Mouse (Mus musculus) MEL (cell line): ENCODE results near the gene Tmem161a. TPM values are rescaled to one million over a fixed set of nuclear protein-coding genes. Genes with fewer than 3 reads are reported as not detected.

Source experiments
- DNase-seq: peaks from one replicate; pipeline ENCODE4 v3.0.0; 2011; ENCODE audit warnings: low read depth, low spot score
- H3K27ac ChIP-seq: 2 replicates; pipeline ENCODE4 v1.5.1; 2012; ENCODE audit warnings: low read depth, mild to moderate bottlenecking, control low read depth, low read length, moderate library complexity; ENCODE audit not compliant: control insufficient read depth
- H3K27me3 ChIP-seq, 2 experiments: fragments of 150-350 bp in 1 of 2; sonication (generic) in 1 of 2; 2 replicates each; pipeline ENCODE4 v1.6.1; 2012; ENCODE audit warnings: low read length in 2 of 2, mild to moderate bottlenecking in 2 of 2, improper control_type of control experiment in 1 of 2, moderate library complexity in 1 of 2; ENCODE audit not compliant: insufficient read depth in 2 of 2, control insufficient read depth in 1 of 2
- H3K36me3 ChIP-seq, 2 experiments: 2 replicates each; pipeline ENCODE4 v1.6.1; 2012 to 2014; ENCODE audit warnings: low read length in 2 of 2, improper control_type of control experiment in 1 of 2, inconsistent platforms in 1 of 2, mild to moderate bottlenecking in 1 of 2; ENCODE audit not compliant: insufficient read depth in 2 of 2, control insufficient read depth in 1 of 2
- H3K4me1 ChIP-seq, 2 experiments: fragments of 150-350 bp in 1 of 2; sonication (generic) in 1 of 2; 2 replicates each; pipeline ENCODE4 v1.6.1; 2012; ENCODE audit warnings: low read length in 2 of 2, improper control_type of control experiment in 1 of 2, mild to moderate bottlenecking in 1 of 2; ENCODE audit not compliant: insufficient read depth in 2 of 2, control insufficient read depth in 1 of 2
- H3K4me3 ChIP-seq, 2 experiments: fragments of 150-350 bp in 1 of 2; sonication (generic) in 1 of 2; 2 replicates each; pipeline ENCODE4 v1.5.1; 2012; ENCODE audit warnings: low read depth in 2 of 2, low read length in 2 of 2, mild to moderate bottlenecking in 2 of 2, moderate library complexity in 2 of 2, control low read depth in 1 of 2, improper control_type of control experiment in 1 of 2; ENCODE audit not compliant: control insufficient read depth in 1 of 2, insufficient read depth in 1 of 2
- H3K79me2 ChIP-seq: 2 replicates; pipeline ENCODE4 v1.6.1; 2012; ENCODE audit warnings: mild to moderate bottlenecking, low read length, moderate library complexity; ENCODE audit not compliant: control insufficient read depth, poor library complexity, insufficient read depth
- H3K9ac ChIP-seq: 2 replicates; pipeline ENCODE4 v1.6.1; 2012; ENCODE audit warnings: low read depth, mild to moderate bottlenecking, control low read depth, low read length, moderate library complexity; ENCODE audit not compliant: control insufficient read depth, poor library complexity, severe bottlenecking
- H3K9me3 ChIP-seq: fragments of 150-350 bp; sonication (generic); replicated peaks from 2 replicates; pipeline ENCODE4 v1.6.1; 2012; ENCODE audit warnings: mild to moderate bottlenecking, low read length, improper control_type of control experiment, moderate library complexity; ENCODE audit not compliant: insufficient read depth
- CHD2 ChIP-seq: IDR thresholded peaks from 2 replicates; pipeline ENCODE4 v1.6.1; 2011; ENCODE audit warnings: low read length, improper control_type of control experiment
- E2F4 ChIP-seq: IDR thresholded peaks from 2 replicates; pipeline ENCODE4 v1.6.1; 2011; ENCODE audit warnings: low read depth, low read length, improper control_type of control experiment, borderline replicate concordance
- EP300 ChIP-seq, 2 experiments: IDR thresholded peaks; 2 replicates each; pipeline ENCODE4 v1.6.1; 2011; ENCODE audit warnings: improper control_type of control experiment in 2 of 2, low read length in 2 of 2, low read depth in 1 of 2, mild to moderate bottlenecking in 1 of 2
- ETS1 ChIP-seq: IDR thresholded peaks from 2 replicates; pipeline ENCODE4 v1.6.1; 2012; ENCODE audit warnings: low read depth, mild to moderate bottlenecking, inconsistent platforms, low read length, improper control_type of control experiment, moderate library complexity
- GATA1 ChIP-seq: IDR thresholded peaks from 2 replicates; pipeline ENCODE4 v1.6.1; 2011; ENCODE audit warnings: low read depth, low read length, improper control_type of control experiment
- MAFK ChIP-seq: IDR thresholded peaks from 2 replicates; pipeline ENCODE4 v1.6.1; 2011; ENCODE audit warnings: low read depth, mild to moderate bottlenecking, low read length, improper control_type of control experiment, borderline replicate concordance
- MAX ChIP-seq: IDR thresholded peaks from 2 replicates; pipeline ENCODE4 v1.6.1; 2011; ENCODE audit warnings: low read length, improper control_type of control experiment
- MAZ ChIP-seq: IDR thresholded peaks from 2 replicates; pipeline ENCODE4 v1.6.1; 2012; ENCODE audit warnings: low read depth, mild to moderate bottlenecking, inconsistent platforms, low read length, improper control_type of control experiment
- MXI1 ChIP-seq: IDR thresholded peaks from 2 replicates; pipeline ENCODE4 v1.6.1; 2011; ENCODE audit warnings: mild to moderate bottlenecking, low read depth, low read length, improper control_type of control experiment
- MYB ChIP-seq: IDR thresholded peaks from 2 replicates; pipeline ENCODE4 v1.6.1; 2011; ENCODE audit warnings: mild to moderate bottlenecking, low read depth, low read length, improper control_type of control experiment
- MYC ChIP-seq: IDR thresholded peaks from 2 replicates; pipeline ENCODE4 v1.6.1; 2011; ENCODE audit warnings: low read depth, mild to moderate bottlenecking, low read length, improper control_type of control experiment, moderate library complexity
- NELFE ChIP-seq: IDR thresholded peaks from 2 replicates; pipeline ENCODE4 v1.6.1; 2011; ENCODE audit warnings: low read depth, low read length, improper control_type of control experiment
- NRF1 ChIP-seq: IDR thresholded peaks from 2 replicates; pipeline ENCODE4 v1.6.1; 2014; ENCODE audit warnings: low read depth, mild to moderate bottlenecking, inconsistent platforms, low read length, improper control_type of control experiment, moderate library complexity; ENCODE audit not compliant: poor library complexity, insufficient read depth, severe bottlenecking
- POLR2A ChIP-seq, 2 experiments: IDR thresholded peaks; 2 replicates each; pipeline ENCODE4 v1.6.1; 2011 to 2012; ENCODE audit warnings: low read length in 2 of 2, mild to moderate bottlenecking in 2 of 2, control low read depth in 1 of 2, improper control_type of control experiment in 1 of 2, low read depth in 1 of 2, moderate library complexity in 1 of 2; ENCODE audit not compliant: control insufficient read depth in 1 of 2, insufficient read depth in 1 of 2, poor library complexity in 1 of 2
- POLR2AphosphoS2 ChIP-seq: IDR thresholded peaks from 2 replicates; pipeline ENCODE4 v1.6.1; 2011; ENCODE audit warnings: low read length, improper control_type of control experiment
- POLR2AphosphoS5 ChIP-seq: IDR thresholded peaks from 2 replicates; pipeline ENCODE4 v1.6.1; 2012; ENCODE audit warnings: low read depth, borderline replicate concordance, mild to moderate bottlenecking, inconsistent platforms, low read length, moderate library complexity, mixed read lengths
- RCOR1 ChIP-seq: IDR thresholded peaks from 2 replicates; pipeline ENCODE4 v1.6.1; 2012; ENCODE audit warnings: low read depth, mild to moderate bottlenecking, inconsistent platforms, low read length, improper control_type of control experiment
- SIN3A ChIP-seq: IDR thresholded peaks from 2 replicates; pipeline ENCODE4 v1.6.1; 2012; ENCODE audit warnings: low read length, improper control_type of control experiment, inconsistent platforms
- SMC3 ChIP-seq: IDR thresholded peaks from 2 replicates; pipeline ENCODE4 v1.6.1; 2011; ENCODE audit warnings: low read depth, low read length, improper control_type of control experiment
- TBP ChIP-seq: IDR thresholded peaks from 2 replicates; pipeline ENCODE4 v1.8.0; 2011; ENCODE audit warnings: low read depth, low read length, improper control_type of control experiment
- ZKSCAN1 ChIP-seq: IDR thresholded peaks from 2 replicates; pipeline ENCODE4 v1.6.1; 2012; ENCODE audit warnings: low read depth, mild to moderate bottlenecking, inconsistent platforms, low read length, improper control_type of control experiment, moderate library complexity
- ZMIZ1 ChIP-seq: IDR thresholded peaks from 2 replicates; pipeline ENCODE4 v1.6.1; 2012; ENCODE audit warnings: low read depth, mild to moderate bottlenecking, inconsistent platforms, low read length, improper control_type of control experiment, moderate library complexity
- polyA plus RNA-seq, 2 experiments: library from polyadenylated mRNA; stranded (reverse) in 1 of 2; unstranded in 1 of 2; fragments of >175 nt in 1 of 2; fragments of >200 nt in 1 of 2; gene quantifications; 2 replicates each; pipeline versions ENCODE4 v1.2.1 to v1.2.4; 2012; ENCODE audit warnings: low replicate concordance in 2 of 2, low read depth in 1 of 2; ENCODE audit not compliant: insufficient read length in 2 of 2, insufficient read depth in 1 of 2, missing spikeins in 1 of 2
- total RNA-seq: library from RNA; depleted of rRNA; stranded (reverse); fragments of 300-350 nt; gene quantifications from 2 replicates; pipeline ENCODE4 v1.2.3, GENCODE M21; 2012

Gene Tmem161a
- total and polyA plus RNA-seq, 3 experiments: 50.7 to 51.4 TPM; not detected in 1

- Histone ChIP-seq H3K4me3 (peak overlapping the region; percentile 71 to 73), H3K27me3 (no peaks in the 10 kb centered on the region)
- TF ChIP-seq ZMIZ1: no peak
- no peak for TF ChIP-seq EP300 (IDR thresholded peaks at IDR 0.05; ENCODE audit: low read depth in 1 of 2, low read length in 2 of 2)
- no peak for TF ChIP-seq E2F4
- TF ChIP-seq MYB: no peak
- TF ChIP-seq SIN3A: no peak
- TF ChIP-seq NRF1: no peak
- TF ChIP-seq TBP: no peak
- no peak for TF ChIP-seq NELFE
- no peak for TF ChIP-seq MXI1
- TF ChIP-seq MAZ: no peak
- no peak for TF ChIP-seq CHD2
Measured at GRCm38 (mm10) chr8:70159211-70159610, 12.9 kb upstream of the Tmem161a start.

GRCm38 (mm10) chr8:70160015-70160414, 12.1 kb upstream of the Tmem161a start:
- Histone ChIP-seq H3K4me1 (peaks cover 2 to 18% of the 10 kb centered on the region in 2 experiments), H3K79me2 (no peaks in the 10 kb centered on the region; the same call in 1 of the 2 replicates), H3K27me3 (no peaks in the 10 kb centered on the region), H3K27ac (no peak overlapping the region), H3K9me3 (no peaks in the 10 kb centered on the region), H3K9ac (no peak overlapping the region), H3K36me3 (peaks cover 0 to 9% of the 10 kb centered on the region in 2 experiments; a peak in 2 of 4 replicates), H3K4me3 (no peak overlapping the region)
- DNase-seq: no peak
- TF ChIP-seq EP300 (IDR thresholded peaks at IDR 0.05; ENCODE audit: low read depth in 1 of 2, low read length in 2 of 2) (no peak), MYC (no peak), ZKSCAN1 (no peak), RCOR1 (no peak), ETS1 (no peak), NELFE (no peak)

More at GRCm38 (mm10) chr8:70159211-70159610, 12.9 kb upstream of the Tmem161a start:
- peak overlapping the region; percentile 38 for H3K27ac ChIP-seq
- H3K4me1 ChIP-seq: peaks cover 2 to 18% of the 10 kb centered on the region in 2 experiments
- H3K9me3 ChIP-seq: no peaks in the 10 kb centered on the region
- DNase-seq: no peak
- H3K79me2 ChIP-seq: no peaks in the 10 kb centered on the region; the same call in 1 of the 2 replicates
- peak overlapping the region; percentile 75 for H3K9ac ChIP-seq
- peaks cover 0 to 9% of the 10 kb centered on the region in 2 experiments; a peak in 2 of 4 replicates for H3K36me3 ChIP-seq

GRCm38 (mm10) chr8:70163316-70163715, 8.8 kb upstream of the Tmem161a start:
- Histone ChIP-seq H3K36me3 (peaks cover 0 to 9% of the 10 kb centered on the region in 2 experiments; a peak in 2 of 4 replicates), H3K27me3 (no peaks in the 10 kb centered on the region), H3K27ac (no peak overlapping the region), H3K9ac (no peak overlapping the region), H3K9me3 (no peaks in the 10 kb centered on the region), H3K4me3 (no peak overlapping the region), H3K4me1 (peaks cover 2 to 13% of the 10 kb centered on the region in 2 experiments; a peak in 3 of 4 replicates), H3K79me2 (no peaks in the 10 kb centered on the region; the same call in 1 of the 2 replicates)
- no peak for DNase-seq
- TF ChIP-seq POLR2AphosphoS2 (no peak), NRF1 (no peak), POLR2A (IDR thresholded peaks at IDR 0.05; ENCODE audit: control insufficient read depth in 1 of 2, insufficient read depth in 1 of 2, low read depth in 1 of 2, low read length in 2 of 2, poor library complexity in 1 of 2) (no peak), GATA1 (no peak), MAX (no peak), SMC3 (no peak), POLR2AphosphoS5 (no peak), MAFK (no peak), MYB (no peak), TBP (no peak), ZMIZ1 (no peak), MXI1 (no peak), RCOR1 (no peak)
